Mouse (Mus musculus): ENCODE measurements around the gene Phtf2.
A peak's percentile ranks its signal among the peaks of the same experiment; 100 is the strongest.

Gene Phtf2

DNA sequence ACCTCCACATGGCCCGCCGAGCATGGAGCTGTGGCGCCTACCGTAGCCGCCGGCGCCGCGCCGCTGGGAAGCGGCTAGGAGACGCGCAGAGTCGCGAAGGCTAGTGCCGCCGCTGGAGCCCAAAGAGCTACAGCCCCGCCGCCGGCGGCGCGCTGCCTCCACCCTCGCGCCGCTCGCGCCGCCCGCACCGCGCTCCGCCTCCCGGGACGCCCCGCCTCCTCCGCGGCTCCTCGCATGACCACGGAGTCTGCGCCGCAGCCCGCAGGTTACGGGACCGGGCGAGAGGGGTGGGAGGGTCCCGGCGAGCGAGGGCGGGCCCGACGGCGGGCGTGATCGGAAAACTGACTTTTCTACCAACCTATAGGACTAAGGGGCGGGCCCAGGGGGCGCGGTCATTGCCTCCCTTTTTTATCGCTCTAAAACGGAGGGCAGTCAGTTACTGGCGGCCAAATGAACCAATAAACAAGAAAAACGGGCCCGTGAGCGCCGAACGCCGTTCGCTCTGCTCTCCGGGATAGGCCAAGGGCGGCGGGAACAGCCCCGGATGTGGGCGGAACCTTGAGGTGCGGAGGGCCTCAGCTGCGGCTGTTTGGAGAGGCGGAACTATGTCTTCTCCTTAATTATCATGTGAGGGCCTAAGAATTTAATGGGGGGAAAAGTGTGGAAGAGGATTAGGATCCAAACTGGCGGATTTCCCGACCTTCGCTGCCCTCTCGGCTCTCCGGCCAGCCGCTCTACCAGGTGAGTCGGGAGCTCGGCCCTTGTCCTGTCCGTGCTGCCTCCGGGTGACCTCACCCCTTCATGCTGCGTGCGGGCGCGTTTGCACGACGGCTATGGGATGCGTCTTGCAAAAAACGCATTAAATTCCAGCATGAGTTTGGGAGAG is at the start of gene Phtf2, which contains the start of gene Tmem60:
TSS of gene Phtf2 (minus strand) at position 210 of the 886 bp plus-strand sequence.
TSS of gene Tmem60 (plus strand) at position 277 of the 886 bp plus-strand sequence.
- peak; percentile 99 for DNase-seq (ENCODE audit: low read depth, low spot score)

- DNase-seq (ENCODE audit: low read depth, low spot score): no peak
Measured at GRCm38 (mm10) chr5:20931300-20931699, 49.4 kb upstream of the Phtf2 start.

DNA sequence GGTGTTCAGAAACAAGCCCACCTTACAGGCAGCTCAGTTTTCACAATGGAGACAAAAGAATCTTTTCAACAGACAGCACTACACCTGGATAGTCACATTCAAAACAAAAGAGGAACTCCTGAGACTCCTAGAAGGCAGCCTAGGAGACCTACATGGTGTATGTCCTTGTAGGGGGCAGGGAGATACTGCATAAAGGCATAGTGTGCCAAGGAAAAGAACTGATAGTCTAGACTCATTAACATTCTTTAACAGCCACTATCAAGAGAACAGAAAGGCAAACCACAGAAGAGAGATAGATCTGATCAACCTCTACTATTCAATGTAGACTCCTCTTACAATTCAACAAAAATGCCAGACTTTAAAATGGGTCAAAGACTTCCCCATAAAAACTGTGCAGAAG is 48.5 kb upstream of the Phtf2 start:
- DNase-seq (ENCODE audit: low read depth, low spot score): no peak

DNA sequence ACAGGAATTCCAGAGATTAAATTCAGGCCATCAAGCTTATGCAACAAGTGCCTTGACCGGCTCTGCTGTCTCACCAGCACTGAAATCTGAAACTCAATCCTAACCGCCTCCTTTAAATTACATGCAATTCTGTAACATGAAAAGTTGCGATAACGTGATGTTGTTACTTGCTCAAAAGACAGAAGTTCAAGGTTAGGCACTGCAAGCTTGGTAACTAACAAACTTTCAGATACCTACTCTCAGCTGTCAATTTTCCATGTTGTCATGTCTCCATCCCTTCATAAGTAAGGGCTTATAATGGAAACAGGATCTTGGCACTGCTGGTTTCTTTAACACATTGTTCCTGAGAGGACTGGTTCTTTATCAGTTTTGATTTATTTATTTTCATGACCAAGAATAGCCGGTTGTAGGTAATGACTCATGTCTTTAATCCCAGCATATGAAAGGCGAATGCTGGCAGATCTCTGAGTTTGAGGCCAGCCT is 47.8 kb upstream of the Phtf2 start:
- no peak for DNase-seq (ENCODE audit: low read depth, low spot score)

GRCm38 (mm10) chr5:20925451-20925850 is 43.5 kb upstream of the Phtf2 start:
- no peak for DNase-seq (ENCODE audit: low read depth, low spot score)

- no peak for DNase-seq (ENCODE audit: low read depth, low spot score)
Measured at GRCm38 (mm10) chr5:20924608-20925007, 42.7 kb upstream of the Phtf2 start.

GRCm38 (mm10) chr5:20919566-20919965 is 37.6 kb upstream of the Phtf2 start:
- DNase-seq (ENCODE audit: low read depth, low spot score): no peak

GRCm38 (mm10) chr5:20918967-20919366 is 37.0 kb upstream of the Phtf2 start:
- no peak for DNase-seq (ENCODE audit: low read depth, low spot score)

GRCm38 (mm10) chr5:20913372-20914275 is 31.7 kb upstream of the Phtf2 start:
- peak; percentile 50 for DNase-seq (ENCODE audit: low read depth, low spot score)

- DNase-seq (ENCODE audit: low read depth, low spot score): no peak
Measured at GRCm38 (mm10) chr5:20911741-20912140, 29.8 kb upstream of the Phtf2 start.

GRCm38 (mm10) chr5:20906191-20906590 is 24.3 kb upstream of the Phtf2 start:
- no peak for DNase-seq (ENCODE audit: low read depth, low spot score)

GRCm38 (mm10) chr5:20905437-20905836 is 23.5 kb upstream of the Phtf2 start:
- DNase-seq (ENCODE audit: low read depth, low spot score): no peak

DNA sequence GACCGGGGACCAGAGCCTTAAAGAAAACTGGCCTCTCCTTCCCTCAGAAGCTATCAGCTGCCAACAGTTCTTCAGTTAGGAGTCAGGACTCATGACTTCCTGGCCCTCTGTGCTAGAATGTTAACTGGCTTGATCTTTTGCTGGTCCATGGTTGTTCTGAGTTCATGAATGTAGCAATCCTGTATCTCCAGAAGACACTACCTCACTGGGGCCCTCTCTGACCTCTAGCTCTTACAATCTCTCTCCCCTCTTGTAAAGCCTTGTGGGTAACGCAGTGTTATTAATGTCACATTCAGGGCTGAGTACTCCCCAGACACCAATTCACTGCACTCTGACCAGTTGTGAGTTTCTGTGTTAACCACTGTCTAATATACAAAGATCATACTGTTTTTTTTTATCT is 22.7 kb upstream of the Phtf2 start:
- no peak for DNase-seq (ENCODE audit: low read depth, low spot score)

GRCm38 (mm10) chr5:20897446-20898167 is 15.7 kb upstream of the Phtf2 start:
- no peak for DNase-seq (ENCODE audit: low read depth, low spot score)

DNA sequence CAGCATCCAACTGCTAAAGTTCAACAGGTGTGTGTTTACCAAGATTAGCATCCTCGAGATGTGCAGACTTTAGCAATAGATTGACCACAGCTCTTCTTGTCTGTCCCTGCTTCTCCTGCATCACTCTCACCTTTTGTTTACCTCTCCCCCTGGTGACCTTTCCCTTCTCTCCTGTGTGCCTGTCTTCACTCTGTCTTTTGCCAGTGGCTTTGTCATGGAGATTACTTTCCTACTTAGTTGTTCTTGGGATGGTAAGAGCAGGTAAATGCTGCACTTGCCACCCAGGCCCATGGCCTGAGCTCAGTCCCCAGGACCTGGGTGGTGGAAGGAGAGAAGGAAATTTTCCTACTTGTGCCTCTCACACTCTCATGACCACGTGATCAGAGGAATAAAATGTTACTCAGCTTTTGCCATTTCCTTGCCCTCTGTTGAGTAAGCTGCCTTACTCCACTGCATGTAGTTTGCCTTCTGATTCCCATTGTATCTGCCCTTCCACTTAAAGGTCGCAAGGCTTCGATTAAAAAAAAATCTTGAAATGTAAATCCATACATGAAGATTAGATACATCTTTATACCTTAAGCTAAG is 2.2 kb upstream of the Phtf2 start:
- DNase-seq (ENCODE audit: low read depth, low spot score): no peak

DNA sequence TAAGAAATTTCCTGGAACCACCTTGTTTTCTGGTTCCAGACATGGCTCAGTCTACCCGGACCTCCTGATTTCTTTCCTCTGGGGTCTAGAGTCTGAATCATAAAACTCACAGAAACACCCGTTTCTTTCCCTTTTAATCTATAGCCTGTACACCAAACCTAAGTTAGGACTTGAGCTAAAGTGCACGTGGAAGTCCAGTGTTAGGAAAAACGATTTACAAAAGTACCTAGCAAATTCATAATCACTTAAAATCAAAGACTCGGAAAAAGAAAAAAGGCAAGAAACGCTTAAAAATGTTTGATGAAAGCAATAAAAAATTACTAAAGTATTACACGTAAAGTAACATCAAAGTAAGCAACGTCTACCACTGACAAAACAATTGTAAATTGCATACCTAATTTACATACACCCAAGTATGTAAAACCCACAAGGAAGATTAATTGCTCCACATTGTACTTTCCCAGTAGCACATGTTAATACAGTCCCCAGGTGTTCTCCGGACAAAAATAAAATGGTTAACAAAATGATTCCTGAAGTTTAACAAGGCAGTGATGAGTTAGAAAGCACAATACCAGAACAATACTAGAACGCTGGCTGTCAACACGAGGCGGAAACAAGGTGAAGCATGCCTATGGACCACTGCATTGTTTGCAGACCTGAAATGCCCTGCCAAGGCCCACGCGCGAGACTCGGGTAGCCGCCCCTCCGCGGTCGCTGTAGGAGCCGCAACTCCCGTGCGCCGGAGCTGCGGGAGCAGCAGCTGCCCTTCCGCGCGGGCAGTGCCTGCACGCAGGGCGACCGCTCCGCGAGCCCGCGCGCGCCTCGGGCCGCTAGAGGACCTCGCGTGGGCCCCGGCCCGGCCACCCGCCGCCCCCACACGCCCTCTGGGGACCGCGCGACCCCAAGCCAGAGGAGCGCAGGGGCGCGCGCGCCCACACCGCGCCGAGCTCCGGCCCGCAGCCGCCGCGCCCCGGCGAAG is 838 bp downstream of the Phtf2 start:
- no peak for DNase-seq (ENCODE audit: low read depth, low spot score)

DNA sequence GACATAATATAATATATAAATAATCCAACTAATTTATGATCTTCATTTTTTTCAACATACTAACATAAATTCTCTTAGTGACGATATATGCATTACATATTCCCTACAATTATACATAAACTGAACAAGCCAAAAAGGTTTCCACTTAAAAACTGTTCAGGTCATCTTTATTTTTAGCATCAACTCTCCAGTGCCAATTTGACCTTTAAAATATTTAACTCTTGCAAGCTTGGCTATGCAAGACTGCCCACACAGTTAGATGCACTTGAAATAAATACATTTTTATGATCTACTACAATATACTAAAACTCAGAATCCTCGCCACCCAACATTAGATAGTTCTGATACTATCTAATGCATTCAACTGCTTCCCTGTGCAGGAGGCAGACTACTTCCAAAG is 1.5 kb downstream of the Phtf2 start:
- DNase-seq (ENCODE audit: low read depth, low spot score): no peak

DNA sequence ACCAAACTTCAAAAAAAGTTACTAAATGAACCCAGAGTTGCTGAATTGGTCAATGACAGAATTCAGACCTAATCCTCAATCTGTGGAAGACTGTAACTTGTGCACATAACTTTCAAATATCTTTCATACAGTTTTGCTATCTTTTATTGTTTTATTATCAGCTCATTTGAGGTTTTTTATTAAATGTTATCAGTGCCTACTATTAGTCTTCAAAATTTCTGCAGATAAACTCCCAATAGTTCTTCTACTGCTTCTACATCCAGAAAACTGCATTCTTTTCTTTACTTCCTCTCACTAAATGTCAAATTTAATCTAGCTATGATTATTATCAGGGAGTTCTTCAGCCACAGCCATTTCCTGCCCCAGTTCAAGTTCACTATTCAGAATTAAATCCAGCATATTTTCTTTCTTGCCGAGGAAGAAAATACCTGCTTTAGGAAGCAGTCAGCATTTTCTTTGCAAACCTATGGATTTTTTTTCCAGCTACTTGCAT is 4.9 kb downstream of the Phtf2 start:
- no peak for DNase-seq (ENCODE audit: low read depth, low spot score)

- no peak for DNase-seq (ENCODE audit: low read depth, low spot score)
Measured at GRCm38 (mm10) chr5:20873146-20873545, 8.8 kb downstream of the Phtf2 start.

Data from telencephalon, adult 2 months (tissue).